Mouse (Mus musculus) left cerebral cortex, adult 2 months (tissue): Measurements from ENCODE around the gene Pald1. TPM values are rescaled to one million over a fixed set of nuclear protein-coding genes. Genes with fewer than 3 reads are reported as not detected.

Experiments used
- DNase-seq, 2 experiments: peaks; one replicate each; pipeline ENCODE4 v3.0.0; 2021 to 2022; ENCODE audit warnings: low spot score in 2 of 2, mixed read lengths in 1 of 2; ENCODE audit errors: extremely low spot score in 1 of 2
- H3K27ac ChIP-seq: fragments of 200-600 bp; 2 replicates; pipeline ENCODE4 v1.8.1; 2022
- H3K4me3 ChIP-seq: fragments of 200-600 bp; 2 replicates; pipeline ENCODE4 v1.8.1; 2022
- CTCF ChIP-seq: fragments of 200-600 bp; IDR thresholded peaks from 2 replicates; pipeline ENCODE4 v1.8.1; 2022; ENCODE audit warnings: antibody characterized with exemption, mild to moderate bottlenecking, moderate library complexity
- intact Hi-C: fragments of 180-260 bp; cut with DNase I; formaldehyde crosslinking; loops from one replicate; pipeline ENCODE4 v1.15.1; 2025
- total RNA-seq, 2 experiments: library from RNA; stranded (reverse); gene quantifications; 2 replicates each; pipeline ENCODE4 v1.2.3; 2021

Pald1 gene
- total RNA-seq, 2 experiments from 2014 or later: 8.1 to 8.3 TPM

DNA sequence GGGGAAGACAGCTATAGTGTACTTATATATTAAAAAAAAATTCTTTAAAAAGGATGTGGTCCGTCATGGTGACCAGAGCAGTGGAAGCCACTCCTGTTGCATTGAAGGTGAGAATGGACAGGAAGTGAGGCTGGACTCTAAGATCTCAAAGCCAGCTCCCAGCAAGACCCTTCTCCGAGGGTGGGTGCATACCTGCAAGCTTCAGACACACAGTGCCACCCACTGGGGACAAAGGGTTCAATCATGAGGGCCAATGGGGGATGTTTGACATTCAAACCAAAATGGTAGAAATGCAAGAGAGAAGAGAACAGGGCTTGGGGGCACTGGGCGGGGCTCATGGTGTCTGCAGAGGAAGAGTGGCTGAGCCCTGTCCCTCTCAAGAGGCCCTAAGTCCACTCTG lies 64.8 kb downstream of the Pald1 start:
- Histone ChIP-seq H3K27ac (no peak overlapping the region), H3K4me3 (no peak overlapping the region)
- no peak for DNase-seq
- no peak for TF ChIP-seq CTCF
- intact Hi-C loops: no loop called here

DNA sequence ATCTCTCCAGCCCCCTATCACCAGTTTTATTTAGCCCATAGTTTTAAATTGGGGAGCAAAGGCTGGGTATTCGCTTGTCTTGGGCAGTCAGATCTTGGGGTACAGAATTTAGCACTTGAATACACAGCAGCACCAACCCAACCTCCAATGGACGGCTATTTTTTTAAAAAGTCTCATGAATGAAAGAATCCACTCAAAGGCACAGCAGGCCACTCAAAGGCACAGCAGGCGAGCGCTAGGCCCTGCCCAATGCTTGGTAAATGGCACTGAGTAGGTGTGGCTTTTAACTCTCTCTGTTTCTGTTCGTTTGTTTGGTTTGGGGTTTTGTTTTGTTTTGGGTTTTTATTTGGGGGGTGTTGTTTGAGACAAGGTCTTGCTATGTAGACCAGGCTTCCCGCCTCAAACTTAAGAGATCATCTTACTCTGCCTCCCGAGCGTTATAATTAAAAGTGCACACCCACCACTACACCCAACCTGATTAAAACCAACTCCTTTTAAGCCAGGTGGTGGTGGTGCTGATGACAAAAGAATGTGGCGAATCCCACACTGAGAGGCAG lies 67.9 kb downstream of the Pald1 start:
- no peak for TF ChIP-seq CTCF
- intact Hi-C loops: no loop called here
- DNase-seq: no peak
- Histone ChIP-seq H3K4me3 (no peak overlapping the region), H3K27ac (no peak overlapping the region)

DNA sequence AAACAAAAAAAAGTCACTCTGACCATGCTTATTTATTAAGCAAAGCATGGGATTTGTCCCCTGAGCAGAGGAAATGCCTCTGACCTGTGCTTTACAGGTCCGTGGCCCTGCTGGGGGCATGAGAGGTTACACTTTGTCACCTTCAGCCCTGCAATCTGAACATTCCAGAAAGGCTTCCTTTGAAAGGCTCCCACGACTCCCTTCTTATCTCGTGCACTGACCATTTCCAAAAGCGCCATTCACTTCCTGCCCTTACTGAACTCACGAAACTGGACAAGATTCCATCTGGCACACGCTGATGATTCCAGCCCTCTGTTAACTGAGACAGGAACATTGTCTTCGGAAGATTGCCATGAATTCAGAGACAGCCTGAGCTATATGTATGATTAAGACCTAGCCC lies 69.6 kb downstream of the Pald1 start:
- intact Hi-C loops: no loop called here
- no peak for TF ChIP-seq CTCF
- H3K27ac ChIP-seq: no peak overlapping the region
- DNase-seq: no peak
- H3K4me3 ChIP-seq: no peak overlapping the region

DNA sequence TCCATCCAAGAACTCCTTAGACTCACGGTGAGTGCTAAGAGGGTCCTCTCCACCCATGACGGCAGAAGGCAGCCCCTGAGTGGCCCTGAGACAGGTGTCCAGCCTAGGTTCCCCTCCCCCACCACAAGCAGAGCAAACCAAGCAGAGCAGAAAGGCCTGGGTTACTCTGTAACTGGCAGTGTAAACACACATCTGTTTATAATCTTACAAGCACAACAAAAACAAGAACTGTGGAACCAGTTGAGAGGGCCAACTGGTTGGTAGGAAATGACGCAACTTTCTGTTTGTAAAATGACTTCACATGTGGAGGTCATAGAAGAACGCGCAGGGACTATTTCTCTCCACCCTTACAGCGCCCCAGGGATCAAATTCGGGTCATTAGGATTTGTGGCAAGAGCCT lies 70.6 kb downstream of the Pald1 start:
- TF ChIP-seq CTCF: no peak
- Histone ChIP-seq H3K27ac (no peak overlapping the region), H3K4me3 (no peak overlapping the region)
- intact Hi-C loops: no loop called here
- no peak for DNase-seq

DNA sequence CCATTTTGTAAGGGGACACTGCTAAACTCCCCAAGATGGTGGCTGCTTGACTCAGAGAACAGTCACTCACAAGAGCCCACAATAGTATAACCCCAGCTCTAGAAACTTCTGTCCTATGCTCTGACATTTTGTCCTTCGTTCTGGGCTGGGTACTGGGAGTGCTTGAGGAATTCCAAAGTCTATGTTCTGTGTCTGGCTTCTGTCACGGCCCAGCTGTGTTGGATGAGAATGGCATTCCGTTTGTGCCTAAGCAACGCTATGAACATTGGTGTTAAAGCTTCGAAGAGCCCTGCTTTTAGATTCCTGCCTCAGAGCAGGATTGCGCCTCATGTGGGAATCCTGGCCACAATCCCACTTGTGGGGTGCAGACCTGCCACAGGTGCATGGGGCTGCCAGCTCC lies 71.2 kb downstream of the Pald1 start:
- Histone ChIP-seq H3K27ac (no peak overlapping the region), H3K4me3 (no peak overlapping the region)
- no peak for DNase-seq
- no peak for TF ChIP-seq CTCF
- intact Hi-C loops: no loop called here

DNA sequence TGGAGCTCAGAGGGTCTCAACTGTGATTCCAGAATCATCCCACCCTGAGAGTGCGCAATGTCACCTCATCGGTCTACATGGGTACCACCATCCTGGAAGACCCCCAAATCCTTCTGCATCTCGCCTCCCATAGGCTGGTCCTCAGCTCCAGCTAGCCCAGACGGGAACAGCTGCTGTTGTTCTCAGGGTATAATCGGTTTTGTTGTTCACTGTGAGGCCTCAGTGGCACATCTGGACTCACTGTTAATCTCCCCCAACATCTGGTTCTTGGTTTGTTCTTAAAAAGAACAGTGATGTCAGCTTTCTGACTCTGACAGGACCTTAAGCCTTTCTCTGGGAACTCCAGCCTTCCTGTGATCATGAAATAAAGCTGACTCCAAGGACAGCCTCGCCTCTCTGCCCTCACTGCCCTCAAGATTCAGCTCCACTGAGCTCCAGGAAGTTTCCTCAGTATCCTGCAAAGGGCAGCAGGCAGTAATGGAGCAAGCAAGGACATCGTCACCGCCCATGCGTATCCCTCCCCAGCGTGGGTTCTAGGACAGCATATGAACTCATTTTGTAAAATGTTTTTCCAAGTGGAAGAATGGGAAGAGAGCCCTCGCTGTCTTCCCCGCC lies 74.5 kb downstream of the Pald1 start:
- H3K27ac ChIP-seq: no peak overlapping the region
- intact Hi-C loops: no loop called here
- no peak for DNase-seq
- no peak for TF ChIP-seq CTCF
- H3K4me3 ChIP-seq: no peak overlapping the region

DNA sequence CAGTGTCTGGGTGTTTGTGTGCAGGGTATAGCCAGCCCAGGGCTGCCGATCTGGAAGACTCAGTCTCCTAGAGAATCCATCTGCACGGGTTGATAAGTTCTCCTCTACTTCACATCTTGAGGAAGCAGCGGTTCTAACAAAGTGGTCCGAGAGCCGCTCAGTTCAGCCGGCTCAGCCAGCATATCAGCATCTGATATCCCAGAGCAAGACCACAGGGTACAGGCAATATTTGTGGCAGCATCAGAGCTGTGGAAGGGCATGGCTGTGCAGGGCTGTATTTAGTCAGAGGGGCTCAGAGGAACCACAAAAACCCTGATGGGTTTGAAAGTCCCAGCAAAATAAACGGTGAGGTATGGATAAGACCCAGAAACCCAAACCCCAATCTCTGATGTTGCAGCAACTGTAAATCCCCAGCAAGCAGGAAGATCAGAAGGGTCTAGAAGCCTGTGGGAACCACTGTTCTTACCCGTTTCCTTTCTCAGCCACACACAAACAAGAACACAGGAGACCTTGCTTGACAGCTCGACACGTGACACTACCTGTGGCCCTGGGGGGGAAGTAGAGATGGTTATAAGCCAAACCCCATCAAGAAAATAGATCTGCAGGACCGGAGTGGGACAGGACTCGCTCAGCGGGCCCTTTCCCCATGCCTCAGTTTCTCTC lies 77.3 kb downstream of the Pald1 start:
- intact Hi-C loops: no loop called here
- H3K27ac ChIP-seq: no peak overlapping the region
- no peak overlapping the region for H3K4me3 ChIP-seq
- no peak for TF ChIP-seq CTCF
- no peak for DNase-seq

DNA sequence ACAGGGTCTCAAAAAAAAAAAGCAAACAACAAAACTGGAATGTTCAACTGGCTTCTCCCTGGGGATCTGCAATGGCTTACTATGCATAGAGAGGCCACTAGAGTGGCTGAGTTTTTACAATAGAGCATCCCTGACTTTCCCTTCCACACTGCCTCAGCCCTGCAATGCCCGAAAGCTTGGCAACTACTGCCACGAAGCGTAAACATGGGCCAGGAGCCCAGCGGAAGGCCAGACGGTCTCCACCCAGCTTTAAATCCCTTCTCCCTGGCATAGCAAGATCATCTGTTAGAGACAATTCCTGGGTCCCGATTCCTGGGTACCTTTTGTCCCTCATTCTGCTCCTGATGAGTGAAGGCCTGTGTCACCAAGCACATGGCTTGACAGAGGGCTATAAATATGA lies 79.3 kb downstream of the Pald1 start:
- no peak for DNase-seq
- H3K4me3 ChIP-seq: no peak overlapping the region
- TF ChIP-seq CTCF: no peak
- intact Hi-C loops: no loop called here
- H3K27ac ChIP-seq: no peak overlapping the region

DNA sequence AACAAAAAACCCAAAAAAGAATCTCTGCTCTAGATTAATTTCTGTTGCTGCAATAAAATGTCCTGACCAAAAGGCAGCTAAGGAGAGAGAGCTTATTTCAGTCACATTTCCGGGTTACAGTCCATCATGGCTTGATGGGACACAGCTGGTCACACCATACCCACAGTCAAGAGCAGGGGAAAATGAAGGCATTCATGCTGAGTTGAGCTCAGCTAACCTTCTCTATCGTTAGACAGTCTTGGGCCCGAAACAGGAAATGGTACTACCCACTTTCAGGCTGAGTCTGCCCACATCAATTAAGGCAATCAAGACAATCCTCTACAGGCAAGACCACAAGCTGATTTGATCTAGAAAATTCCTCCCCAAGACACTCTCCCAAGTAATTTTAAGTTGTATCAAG lies 82.3 kb downstream of the Pald1 start:
- no peak for TF ChIP-seq CTCF
- Histone ChIP-seq H3K27ac (no peak overlapping the region), H3K4me3 (no peak overlapping the region)
- DNase-seq: no peak
- intact Hi-C loops: no loop called here

DNA sequence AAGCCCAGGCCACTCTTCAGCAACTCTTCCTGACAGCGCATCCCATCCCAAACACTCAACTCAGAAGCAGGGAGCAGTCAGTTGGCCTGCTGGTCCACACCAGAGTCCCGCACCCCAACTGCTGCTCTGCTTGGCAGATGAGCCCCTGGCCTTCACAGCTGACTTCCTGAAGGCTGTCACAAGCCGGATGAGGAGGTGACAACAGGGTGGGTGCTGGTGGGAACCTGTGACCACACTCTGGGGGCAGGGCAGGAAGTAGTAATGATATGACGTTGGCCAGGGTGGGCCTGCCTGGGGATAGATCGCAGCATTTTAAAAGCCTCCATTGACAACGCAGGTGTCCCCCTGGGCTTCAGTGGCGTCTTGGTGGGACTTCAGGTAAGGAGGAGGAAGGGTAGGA lies 85.9 kb downstream of the Pald1 start, which contains the start of gene Prf1:
TSS of gene Prf1 (plus strand) at position 357 of the 400 bp plus-strand sequence.
- H3K4me3 ChIP-seq: no peak within 1 kb of the TSS
- intact Hi-C loops: no loop called here
- no peak within 1 kb of the TSS for H3K27ac ChIP-seq
- no peak for DNase-seq
- TF ChIP-seq CTCF: no peak

DNA sequence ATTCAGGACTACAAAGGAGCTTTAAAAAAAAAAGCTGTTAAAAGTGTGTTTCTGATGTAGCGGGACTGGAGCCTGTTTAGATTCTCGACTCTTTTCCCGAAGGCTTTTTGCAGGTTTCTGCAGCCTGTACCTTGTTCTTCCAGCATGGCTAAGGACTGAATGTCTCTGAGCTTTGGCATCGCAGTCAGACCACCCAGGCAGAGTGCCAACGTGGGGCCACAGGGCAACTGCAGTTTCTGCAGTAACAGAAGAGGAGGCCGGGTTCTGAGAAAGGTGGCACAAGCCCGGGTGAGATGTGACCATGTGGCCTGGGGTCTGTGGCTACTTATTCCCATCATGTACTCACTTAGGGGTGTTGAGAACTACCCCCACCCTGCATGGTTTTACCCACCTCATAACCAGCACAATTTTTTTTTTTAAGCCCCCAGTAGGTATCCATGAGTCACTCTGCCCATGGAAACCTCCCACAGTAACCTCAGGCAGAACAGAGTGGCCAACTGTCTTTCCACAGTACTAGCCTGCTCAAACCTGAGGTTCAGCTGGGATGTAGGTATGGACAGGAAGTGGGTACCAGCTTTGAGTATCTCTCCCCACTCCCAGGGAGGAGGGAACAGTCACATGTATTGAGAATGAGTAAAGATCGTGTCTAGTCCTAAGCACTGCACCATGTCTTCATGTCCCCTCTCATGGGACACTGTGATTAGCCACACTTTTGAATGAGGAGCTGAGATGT lies 86.5 kb downstream of the Pald1 start:
- no peak overlapping the region for H3K27ac ChIP-seq
- DNase-seq: no peak
- intact Hi-C loops: no loop called here
- TF ChIP-seq CTCF: no peak
- no peak overlapping the region for H3K4me3 ChIP-seq

DNA sequence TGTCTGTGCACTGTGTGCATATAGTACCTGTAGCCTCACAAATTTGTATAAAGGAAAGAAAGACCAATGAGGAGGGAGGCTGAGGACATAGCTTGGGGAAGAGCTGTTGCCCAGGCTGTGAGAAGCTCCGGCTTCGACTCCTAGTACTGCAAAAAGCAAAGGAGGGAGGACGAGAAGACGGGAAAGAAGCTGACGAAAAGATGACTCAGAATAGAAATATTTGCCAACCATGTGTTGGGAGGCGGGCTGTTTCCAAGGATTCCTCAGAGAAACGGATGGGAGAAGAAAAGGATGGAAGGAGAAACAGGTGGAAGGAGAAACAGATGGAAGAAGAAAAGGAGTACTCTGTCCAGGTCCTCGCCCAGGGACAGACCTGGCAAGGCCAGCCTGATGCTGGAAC lies 89.1 kb downstream of the Pald1 start:
- Histone ChIP-seq H3K4me3 (no peak overlapping the region), H3K27ac (no peak overlapping the region)
- no peak for DNase-seq
- intact Hi-C loops: no loop called here
- no peak for TF ChIP-seq CTCF
